Mouse (Mus musculus) bone marrow, adult 2 months (tissue): ENCODE measurements at regions not wholly inside any gene's neighbourhood (a gene's known extent, or its start where the extent isn't known, plus 50 kb on each side); places are given as distances from the start of the nearest gene placed in this dataset.

ENCODE experiments used
- CTCF ChIP-seq: fragments of 200-500 bp; IDR thresholded peaks from 2 replicates; pipeline ENCODE4 v1.5.1; 2011; ENCODE audit warnings: low read length, control low read depth; ENCODE audit not compliant: control insufficient read depth, insufficient read depth
- POLR2A ChIP-seq: fragments of 200-500 bp; IDR thresholded peaks from 2 replicates; pipeline ENCODE4 v1.6.1; 2011; ENCODE audit warnings: low read depth, mild to moderate bottlenecking, control low read depth, low read length, borderline replicate concordance; ENCODE audit not compliant: control insufficient read depth

DNA sequence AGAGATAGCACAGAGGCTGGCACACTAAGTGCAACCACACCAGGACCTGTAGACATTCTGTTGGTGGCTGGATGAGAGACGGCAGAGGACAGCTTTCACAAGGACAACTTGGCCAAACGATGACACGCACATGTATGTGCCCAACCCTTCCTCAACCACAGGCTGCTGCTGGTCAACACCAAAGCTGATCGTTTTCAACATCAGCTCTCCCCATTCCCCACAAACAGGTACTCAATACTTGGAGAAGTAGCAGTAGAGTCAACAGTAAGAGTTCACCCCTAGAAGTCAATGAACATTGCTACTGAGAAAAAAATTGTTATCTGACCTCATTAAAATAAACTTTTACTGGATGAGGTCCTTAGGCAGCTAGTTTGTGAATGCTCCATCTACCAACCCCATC is 119.6 kb downstream of the Utp18 start:
- TF ChIP-seq CTCF (no peak), POLR2A (no peak)
